Mouse (Mus musculus): ENCODE results near the gene Siah3. TPM values are rescaled to one million over a fixed set of nuclear protein-coding genes. Genes with fewer than 3 reads are reported as not detected.

Siah3 gene
- 0.06 and 0.11 TPM in 2 replicates for polyA plus RNA-seq (2015; fragmentation: Nextera tagmentation; extraction: Ambion mirVana)

DNA sequence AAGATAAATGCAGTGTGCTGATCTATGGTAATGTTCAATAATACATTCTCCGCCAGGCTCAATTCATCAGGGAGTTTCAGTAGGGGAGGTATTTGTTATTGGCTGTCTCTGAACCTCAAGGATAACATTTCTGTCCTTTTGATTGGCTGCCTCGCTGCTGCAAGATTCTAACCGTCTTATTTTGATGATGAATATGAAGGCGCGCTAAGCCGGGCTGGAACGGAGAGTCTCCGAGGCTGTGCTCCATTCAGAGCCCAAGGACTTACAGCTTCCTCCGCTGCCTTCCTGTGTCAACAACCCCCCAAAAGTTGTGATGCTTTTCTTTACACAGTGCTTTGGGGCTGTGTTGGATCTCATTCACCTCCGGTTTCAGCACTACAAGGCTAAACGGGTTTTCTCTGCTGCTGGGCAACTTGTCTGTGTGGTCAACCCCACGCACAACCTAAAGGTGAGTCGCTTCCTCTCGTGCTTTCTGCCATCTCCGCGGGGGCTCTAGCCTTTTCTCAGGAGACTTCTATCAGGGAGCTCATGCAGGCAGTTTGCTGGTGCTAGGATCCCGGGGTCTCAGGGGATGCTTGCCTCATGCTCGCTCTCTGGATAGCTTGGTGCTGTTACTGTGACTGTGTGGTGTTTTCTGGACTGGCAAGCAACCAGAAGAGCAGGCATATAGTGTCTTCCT, at the start of gene Siah3:
Gene Siah3, plus strand, starts transcription at position 240 of the 679 bp plus-strand sequence.

Other genes starting within 250 kb of the Siah3 start
- 0.13 and 0.26 TPM in 2 replicates for gene Cpb2, start 213.7 kb upstream of the Siah3 start, polyA plus RNA-seq (2015; fragmentation: Nextera tagmentation; extraction: Ambion mirVana)
- 15.8 and 20.2 TPM in 2 replicates for gene Zc3h13, start 171.6 kb upstream of the Siah3 start, polyA plus RNA-seq (2015; fragmentation: Nextera tagmentation; extraction: Ambion mirVana)
- not detected in 2 replicates for gene Spert, start 137.1 kb downstream of the Siah3 start, polyA plus RNA-seq (2015; fragmentation: Nextera tagmentation; extraction: Ambion mirVana)
- not detected in 2 replicates for gene Erich6b, start 186.3 kb downstream of the Siah3 start, polyA plus RNA-seq (2015; fragmentation: Nextera tagmentation; extraction: Ambion mirVana)